Mouse (Mus musculus): ENCODE data around the gene Ripor3. TPM values are rescaled to one million over a fixed set of nuclear protein-coding genes. Genes with fewer than 3 reads are reported as not detected.

Gene Ripor3
- polyA plus RNA-seq, 1 experiment from 2014 or later: 1.1 TPM

- WGBS: 85% methylated on average over 10 of the region's 10 CpGs
- peaks cover 40% of the 10 kb centered on the region for H3K36me3 ChIP-seq
- no peaks in the 10 kb centered on the region for H3K9me3 ChIP-seq (replicated peaks)
- no peaks in the 10 kb centered on the region for H3K27me3 ChIP-seq
- H3K9ac ChIP-seq: no peak overlapping the region
- H3K4me2 ChIP-seq (replicated peaks): no peak overlapping the region
- no peak overlapping the region for H3K27ac ChIP-seq
- no peak overlapping the region for H3K4me3 ChIP-seq
- no peak for ATAC-seq (ENCODE audit: low FRiP score)
- no peaks in the 10 kb centered on the region for H3K4me1 ChIP-seq
Observed at GRCm38 (mm10) chr2:167980391-167980790, 30.0 kb downstream of the Ripor3 start.

GRCm38 (mm10) chr2:167978271-167978670 is 32.1 kb downstream of the Ripor3 start:
- Histone ChIP-seq H3K4me3 (no peak overlapping the region), H3K36me3 (peaks cover 62% of the 10 kb centered on the region), H3K9me3 (replicated peaks) (no peaks in the 10 kb centered on the region), H3K9ac (no peak overlapping the region), H3K4me2 (replicated peaks) (no peak overlapping the region), H3K27ac (no peak overlapping the region), H3K27me3 (no peaks in the 10 kb centered on the region), H3K4me1 (no peaks in the 10 kb centered on the region)
- no peak for ATAC-seq (ENCODE audit: low FRiP score)
- WGBS: 96% methylated on average over 10 of the region's 10 CpGs

- Histone ChIP-seq H3K27me3 (no peaks in the 10 kb centered on the region), H3K9me3 (replicated peaks) (no peaks in the 10 kb centered on the region), H3K9ac (no peak overlapping the region), H3K4me3 (no peak overlapping the region), H3K4me1 (no peaks in the 10 kb centered on the region), H3K4me2 (replicated peaks) (no peak overlapping the region), H3K27ac (no peak overlapping the region), H3K36me3 (peaks cover 86% of the 10 kb centered on the region)
- ATAC-seq (ENCODE audit: low FRiP score): no peak
- 90% methylated on average over 12 of the region's 12 CpGs for WGBS
Observed at GRCm38 (mm10) chr2:167975746-167976145, 34.7 kb downstream of the Ripor3 start.

DNA sequence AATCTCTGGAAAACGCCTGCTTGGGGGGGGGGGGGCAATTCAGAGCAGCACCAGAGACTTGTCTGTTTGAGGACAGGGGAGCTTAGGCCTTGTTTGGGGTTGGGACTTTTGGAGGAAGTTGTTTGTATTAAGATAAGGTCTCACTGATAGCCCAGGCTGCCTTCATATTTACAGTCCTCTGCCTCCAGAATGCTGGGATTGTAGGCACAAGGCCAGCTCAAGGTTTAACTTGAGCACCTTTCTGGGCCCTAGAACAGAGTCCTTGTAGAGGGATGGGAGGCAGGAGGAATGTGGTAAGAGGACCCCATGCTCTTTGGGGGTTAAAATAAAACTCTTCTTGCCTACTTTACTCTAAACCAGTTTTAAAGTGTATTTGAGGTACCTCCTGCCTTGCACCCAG is 37.6 kb downstream of the Ripor3 start:
- H3K27ac ChIP-seq: no peak overlapping the region
- no peaks in the 10 kb centered on the region for H3K4me1 ChIP-seq
- H3K9ac ChIP-seq: no peak overlapping the region
- ATAC-seq (ENCODE audit: low FRiP score): no peak
- H3K36me3 ChIP-seq: peaks cover 97% of the 10 kb centered on the region
- WGBS: 46% methylated on average over 1 of the region's 1 CpGs
- H3K4me3 ChIP-seq: no peak overlapping the region
- H3K27me3 ChIP-seq: no peaks in the 10 kb centered on the region
- H3K9me3 ChIP-seq (replicated peaks): no peaks in the 10 kb centered on the region
- H3K4me2 ChIP-seq (replicated peaks): no peak overlapping the region

GRCm38 (mm10) chr2:167972146-167972545 is 38.3 kb downstream of the Ripor3 start:
- WGBS: 78% methylated on average over 5 of the region's 5 CpGs
- Histone ChIP-seq H3K27ac (no peak overlapping the region), H3K4me1 (no peaks in the 10 kb centered on the region), H3K4me3 (no peak overlapping the region), H3K4me2 (replicated peaks) (no peak overlapping the region), H3K36me3 (peaks cover 97% of the 10 kb centered on the region), H3K9me3 (replicated peaks) (no peaks in the 10 kb centered on the region), H3K27me3 (no peaks in the 10 kb centered on the region), H3K9ac (no peak overlapping the region)
- no peak for ATAC-seq (ENCODE audit: low FRiP score)

GRCm38 (mm10) chr2:167969851-167970541 is 40.4 kb downstream of the Ripor3 start:
- no peak for ATAC-seq (ENCODE audit: low FRiP score)
- no peak overlapping the region for H3K9ac ChIP-seq
- H3K4me3 ChIP-seq: no peak overlapping the region
- no peak overlapping the region for H3K27ac ChIP-seq
- H3K9me3 ChIP-seq (replicated peaks): no peaks in the 10 kb centered on the region
- no peak overlapping the region for H3K4me2 ChIP-seq (replicated peaks)
- peaks cover 99% of the 10 kb centered on the region for H3K36me3 ChIP-seq
- no peaks in the 10 kb centered on the region for H3K4me1 ChIP-seq
- WGBS: 89% methylated on average over 10 of the region's 10 CpGs
- H3K27me3 ChIP-seq: no peaks in the 10 kb centered on the region

DNA sequence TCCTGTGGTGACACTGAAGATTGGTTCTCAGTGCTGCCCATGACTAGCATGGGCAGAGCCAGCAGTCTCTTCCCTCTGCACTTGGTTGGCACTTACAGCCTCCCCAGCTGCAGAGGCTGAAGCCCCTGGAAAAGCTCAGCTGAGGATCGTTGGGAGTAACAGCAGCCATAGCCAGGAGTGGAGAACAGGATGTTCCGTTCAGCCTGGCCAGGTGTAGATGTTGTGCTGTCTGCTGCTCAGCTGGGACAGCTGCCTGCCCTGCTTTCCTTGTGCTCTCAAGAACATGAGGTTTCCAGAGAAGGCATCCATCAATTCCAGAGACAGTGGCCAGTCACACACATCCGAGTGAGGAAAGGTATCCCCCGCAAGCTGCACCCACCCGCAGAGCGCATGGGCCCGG is 41.9 kb downstream of the Ripor3 start:
- 94% methylated on average over 7 of the region's 7 CpGs for WGBS
- Histone ChIP-seq H3K27ac (no peak overlapping the region), H3K4me2 (replicated peaks) (no peak overlapping the region), H3K9ac (no peak overlapping the region), H3K9me3 (replicated peaks) (no peaks in the 10 kb centered on the region), H3K27me3 (no peaks in the 10 kb centered on the region), H3K4me3 (no peak overlapping the region), H3K4me1 (no peaks in the 10 kb centered on the region), H3K36me3 (peaks cover 99% of the 10 kb centered on the region)
- ATAC-seq (ENCODE audit: low FRiP score): no peak

DNA sequence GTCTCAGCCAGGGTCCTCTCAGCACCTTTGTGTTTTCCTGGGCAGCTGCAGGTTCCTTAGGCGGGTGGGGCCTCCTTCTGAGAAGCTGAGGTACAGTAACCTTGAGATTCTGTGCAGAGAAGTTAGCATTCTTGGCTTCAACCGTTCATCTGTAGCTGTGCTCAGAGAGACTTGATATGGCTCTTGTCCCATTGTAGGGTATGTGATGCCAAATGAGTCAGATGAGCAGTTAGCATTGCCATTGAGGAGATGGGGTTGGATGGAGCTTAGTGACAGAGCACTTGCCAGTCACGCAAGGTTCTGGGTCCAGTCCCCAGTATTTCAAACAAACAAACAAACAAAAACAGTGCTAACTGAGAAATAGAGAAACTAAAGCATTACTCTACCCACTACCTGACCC is 44.5 kb downstream of the Ripor3 start:
- no peaks in the 10 kb centered on the region for H3K9me3 ChIP-seq (replicated peaks)
- H3K9ac ChIP-seq: no peak overlapping the region
- H3K27me3 ChIP-seq: no peaks in the 10 kb centered on the region
- no peak overlapping the region for H3K27ac ChIP-seq
- H3K4me1 ChIP-seq: no peaks in the 10 kb centered on the region
- ATAC-seq (ENCODE audit: low FRiP score): no peak
- no peak overlapping the region for H3K4me2 ChIP-seq (replicated peaks)
- peaks cover 77% of the 10 kb centered on the region for H3K36me3 ChIP-seq
- WGBS: 93% methylated on average over 3 of the region's 3 CpGs
- no peak overlapping the region for H3K4me3 ChIP-seq

- Histone ChIP-seq H3K9ac (no peak overlapping the region), H3K4me2 (replicated peaks) (no peak overlapping the region), H3K4me1 (peaks cover 12% of the 10 kb centered on the region), H3K4me3 (no peak overlapping the region), H3K27me3 (no peaks in the 10 kb centered on the region), H3K36me3 (peaks cover 62% of the 10 kb centered on the region), H3K27ac (no peak overlapping the region), H3K9me3 (replicated peaks) (no peaks in the 10 kb centered on the region)
- WGBS: 98% methylated on average over 9 of the region's 9 CpGs
- no peak for ATAC-seq (ENCODE audit: low FRiP score)
Observed at GRCm38 (mm10) chr2:167964320-167964719, 46.1 kb downstream of the Ripor3 start.

DNA sequence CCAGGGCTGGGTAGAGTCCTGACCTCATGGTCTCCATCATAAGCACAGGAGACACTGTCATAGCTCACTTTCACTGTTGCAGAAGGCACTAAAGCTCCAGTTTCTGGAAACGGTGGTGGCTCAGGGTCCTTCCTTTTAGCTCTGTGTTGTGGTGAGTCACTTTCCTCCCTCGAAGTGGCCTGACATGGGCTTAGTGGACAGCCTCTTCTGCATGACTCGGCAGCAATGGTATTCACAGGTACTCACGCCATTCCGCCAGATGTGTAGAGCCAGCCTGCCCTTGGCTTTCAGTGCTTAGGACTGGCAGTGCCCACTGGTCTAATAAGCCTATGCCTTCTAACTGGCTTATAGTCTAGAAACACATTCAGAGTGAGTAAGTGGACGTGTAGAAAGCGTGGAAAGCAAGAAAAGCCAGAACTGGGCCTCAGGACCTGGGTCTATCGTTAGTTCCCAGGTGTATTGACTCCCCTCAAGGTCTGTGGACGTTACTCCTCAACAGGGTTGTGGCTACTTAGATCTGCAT is 46.6 kb downstream of the Ripor3 start:
- no peak for ATAC-seq (ENCODE audit: low FRiP score)
- Histone ChIP-seq H3K4me3 (no peak overlapping the region), H3K27me3 (no peaks in the 10 kb centered on the region), H3K27ac (no peak overlapping the region), H3K9ac (no peak overlapping the region), H3K9me3 (replicated peaks) (no peaks in the 10 kb centered on the region), H3K36me3 (peaks cover 57% of the 10 kb centered on the region), H3K4me2 (replicated peaks) (no peak overlapping the region), H3K4me1 (peaks cover 15% of the 10 kb centered on the region)
- WGBS: 90% methylated on average over 9 of the region's 9 CpGs

- Histone ChIP-seq H3K36me3 (peaks cover 51% of the 10 kb centered on the region), H3K9me3 (replicated peaks) (no peaks in the 10 kb centered on the region), H3K27me3 (no peaks in the 10 kb centered on the region), H3K4me3 (no peak overlapping the region), H3K27ac (no peak overlapping the region), H3K4me2 (replicated peaks) (no peak overlapping the region), H3K4me1 (peaks cover 21% of the 10 kb centered on the region), H3K9ac (no peak overlapping the region)
- 90% methylated on average over 4 of the region's 4 CpGs for WGBS
- no peak for ATAC-seq (ENCODE audit: low FRiP score)
Observed at GRCm38 (mm10) chr2:167963176-167963575, 47.2 kb downstream of the Ripor3 start.

GRCm38 (mm10) chr2:167962347-167962746 is 48.1 kb downstream of the Ripor3 start:
- no peak overlapping the region for H3K9ac ChIP-seq
- 94% methylated on average over 6 of the region's 6 CpGs for WGBS

GRCm38 (mm10) chr2:167960584-167960983 is 49.8 kb downstream of the Ripor3 start:
- no peak overlapping the region for H3K4me3 ChIP-seq
- H3K4me2 ChIP-seq (replicated peaks): no peak overlapping the region
- H3K27me3 ChIP-seq: no peaks in the 10 kb centered on the region
- no peaks in the 10 kb centered on the region for H3K9me3 ChIP-seq (replicated peaks)
- no peak overlapping the region for H3K9ac ChIP-seq
- no peak for ATAC-seq (ENCODE audit: low FRiP score)
- WGBS: 86% methylated on average over 8 of the region's 8 CpGs
- H3K4me1 ChIP-seq: peaks cover 24% of the 10 kb centered on the region
- no peak overlapping the region for H3K27ac ChIP-seq
- H3K36me3 ChIP-seq: peaks cover 25% of the 10 kb centered on the region

More at GRCm38 (mm10) chr2:167962347-167962746, 48.1 kb downstream of the Ripor3 start:
- H3K36me3 ChIP-seq: peaks cover 42% of the 10 kb centered on the region
- H3K4me3 ChIP-seq: no peak overlapping the region
- H3K9me3 ChIP-seq (replicated peaks): no peaks in the 10 kb centered on the region
- no peak for ATAC-seq (ENCODE audit: low FRiP score)
- no peak overlapping the region for H3K27ac ChIP-seq
- H3K27me3 ChIP-seq: no peaks in the 10 kb centered on the region
- peaks cover 24% of the 10 kb centered on the region for H3K4me1 ChIP-seq
- no peak overlapping the region for H3K4me2 ChIP-seq (replicated peaks)
